Mouse (Mus musculus) naive thymus-derived CD4-positive, alpha-beta T cell, adult 2 months (primary cell): Measurements from ENCODE around the gene Cmtm8.

ENCODE experiments used
- DNase-seq: peaks from one replicate; pipeline ENCODE4 v3.0.0-alpha.2; 2011; ENCODE audit warnings: low read depth

Gene Cmtm8

GRCm38 (mm10) chr9:114785432-114786125, 58.4 kb downstream of the Cmtm8 start:
- no peak for DNase-seq

GRCm38 (mm10) chr9:114781526-114782212, 62.3 kb downstream of the Cmtm8 start, which contains the start of gene Cmtm7:
Cmtm7 (minus strand) TSS chr9:114781856.
- DNase-seq = peak; percentile 66

GRCm38 (mm10) chr9:114780746-114781525, 63.0 kb downstream of the Cmtm8 start:
- peak; percentile 59 for DNase-seq

- no peak for DNase-seq
Measured at GRCm38 (mm10) chr9:114779984-114780745, 63.8 kb downstream of the Cmtm8 start.

GRCm38 (mm10) chr9:114778877-114779276, 65.1 kb downstream of the Cmtm8 start:
- DNase-seq = no peak

GRCm38 (mm10) chr9:114778047-114778390, 65.9 kb downstream of the Cmtm8 start:
- DNase-seq = peak; percentile 42

GRCm38 (mm10) chr9:114777178-114778046, 66.5 kb downstream of the Cmtm8 start:
- no peak for DNase-seq

GRCm38 (mm10) chr9:114776361-114776760, 67.6 kb downstream of the Cmtm8 start:
- no peak for DNase-seq

- DNase-seq = no peak
Measured at GRCm38 (mm10) chr9:114775272-114775671, 68.7 kb downstream of the Cmtm8 start.

GRCm38 (mm10) chr9:114774629-114775028, 69.3 kb downstream of the Cmtm8 start:
- DNase-seq = no peak

GRCm38 (mm10) chr9:114771565-114771964, 72.4 kb downstream of the Cmtm8 start:
- DNase-seq = no peak

GRCm38 (mm10) chr9:114770224-114770623, 73.7 kb downstream of the Cmtm8 start:
- DNase-seq = peak; percentile 45

GRCm38 (mm10) chr9:114768066-114768465, 75.9 kb downstream of the Cmtm8 start:
- no peak for DNase-seq

- no peak for DNase-seq
Measured at GRCm38 (mm10) chr9:114767507-114767906, 76.4 kb downstream of the Cmtm8 start.

- DNase-seq = no peak
Measured at GRCm38 (mm10) chr9:114767030-114767429, 76.9 kb downstream of the Cmtm8 start.

GRCm38 (mm10) chr9:114763341-114763740, 80.6 kb downstream of the Cmtm8 start:
- DNase-seq = peak; percentile 71

GRCm38 (mm10) chr9:114761848-114762247, 82.1 kb downstream of the Cmtm8 start:
- no peak for DNase-seq

GRCm38 (mm10) chr9:114760353-114760752, 83.6 kb downstream of the Cmtm8 start:
- DNase-seq = no peak

- no peak for DNase-seq
Measured at GRCm38 (mm10) chr9:114759886-114760285, 84.1 kb downstream of the Cmtm8 start.

GRCm38 (mm10) chr9:114758801-114759200, 85.2 kb downstream of the Cmtm8 start:
- DNase-seq = no peak

GRCm38 (mm10) chr9:114758272-114758671, 85.7 kb downstream of the Cmtm8 start:
- peak; percentile 66 for DNase-seq
